Mouse (Mus musculus) limb, embryonic 15.5 days (tissue): Measurements from ENCODE around the gene Ptpra. TPM values are rescaled to one million over a fixed set of nuclear protein-coding genes. Genes with fewer than 3 reads are reported as not detected.
A peak's percentile ranks its signal among the peaks of the same experiment; 100 is the strongest.
"Not testable (repeated sequence)": the region's sequence is repeated elsewhere in the genome, so short reads cannot be mapped to it uniquely, and the experiment has no call there.

Source experiments
- ATAC-seq: fragments of 200-750 bp; cut with Nextera tagmentation; 2 replicates; pipeline ENCODE4 v1.8.0; 2017; ENCODE audit warnings: low read depth, moderate TSS enrichment; ENCODE audit not compliant: insufficient number of reproducible peaks, low FRiP score, low TSS enrichment
- H3K27ac ChIP-seq: fragments of 300-500 bp; sonication (generic); 2 replicates; pipeline ENCODE4 v1.5.1; 2015; ENCODE audit warnings: moderate library complexity, mild to moderate bottlenecking, inconsistent platforms
- H3K27me3 ChIP-seq: fragments of 300-500 bp; sonication (generic); 2 replicates; pipeline ENCODE4 v1.6.1; 2015; ENCODE audit warnings: inconsistent platforms
- H3K36me3 ChIP-seq: fragments of 300-500 bp; sonication (generic); 2 replicates; pipeline ENCODE4 v1.6.1; 2015; ENCODE audit warnings: inconsistent platforms
- H3K4me1 ChIP-seq: fragments of 300-500 bp; sonication (generic); 2 replicates; pipeline ENCODE4 v1.6.1; 2015; ENCODE audit warnings: inconsistent platforms
- H3K4me2 ChIP-seq: fragments of 300-500 bp; sonication (generic); 2 replicates; pipeline ENCODE4 v1.6.1; 2015; ENCODE audit warnings: mild to moderate bottlenecking, inconsistent platforms
- H3K4me3 ChIP-seq: fragments of 300-500 bp; sonication (generic); 2 replicates; pipeline ENCODE4 v1.5.1; 2015; ENCODE audit warnings: mild to moderate bottlenecking, inconsistent platforms
- H3K9ac ChIP-seq: fragments of 300-500 bp; sonication (generic); 2 replicates; pipeline ENCODE4 v1.6.1; 2015; ENCODE audit warnings: inconsistent platforms
- H3K9me3 ChIP-seq: fragments of 300-500 bp; sonication (generic); 2 replicates; pipeline ENCODE4 v1.6.1; 2016; ENCODE audit warnings: inconsistent platforms
- WGBS: fragments of 180-500 bp; shearing (Covaris S2); methylation state at CpG from one replicate; pipeline ENCODE4 v1.1.7; 2015; 5-methylcytosine and 5-hydroxymethylcytosine counted together
- polyA plus RNA-seq: library from polyadenylated mRNA; unstranded; fragments of >200 nt; fragmentation: Nextera tagmentation; extraction: Ambion mirVana; gene quantifications from 2 replicates; pipeline ENCODE4 v1.2.1, GENCODE M21; 2015

The Ptpra gene
- polyA plus RNA-seq, 1 experiment from 2014 or later: 106 TPM

GRCm38 (mm10) chr2:130564983-130565382 lies 114.9 kb downstream of the Ptpra start:
- H3K4me2 ChIP-seq: peak overlapping the region; percentile 80
- ATAC-seq: no peak
- no peaks in the 10 kb centered on the region for H3K27me3 ChIP-seq
- peaks cover 26% of the 10 kb centered on the region for H3K4me1 ChIP-seq
- H3K9ac ChIP-seq: peak overlapping the region; percentile 90; the same call in 1 of the 2 replicates
- 66% methylated on average over 8 of the region's 8 CpGs for WGBS
- no peak overlapping the region for H3K27ac ChIP-seq
- peaks cover 17% of the 10 kb centered on the region for H3K36me3 ChIP-seq
- peak overlapping the region; percentile 86; the same call in 1 of the 2 replicates for H3K4me3 ChIP-seq
- no peaks in the 10 kb centered on the region for H3K9me3 ChIP-seq

- no peak for ATAC-seq
- Histone ChIP-seq H3K9ac (no peak overlapping the region), H3K4me2 (no peak overlapping the region), H3K36me3 (peaks cover 16% of the 10 kb centered on the region), H3K4me3 (no peak overlapping the region), H3K4me1 (peaks cover 18% of the 10 kb centered on the region), H3K27ac (no peak overlapping the region), H3K9me3 (no peaks in the 10 kb centered on the region), H3K27me3 (no peaks in the 10 kb centered on the region)
- 66% methylated on average over 4 of the region's 4 CpGs for WGBS
Observed at GRCm38 (mm10) chr2:130568921-130569320, 118.8 kb downstream of the Ptpra start.

- no peak overlapping the region for H3K9ac ChIP-seq
- peaks cover 11% of the 10 kb centered on the region for H3K4me1 ChIP-seq
- no peak overlapping the region for H3K4me2 ChIP-seq
- ATAC-seq: no peak
- H3K9me3 ChIP-seq: no peaks in the 10 kb centered on the region
- no peak overlapping the region for H3K4me3 ChIP-seq
- H3K27me3 ChIP-seq: peaks cover 5% of the 10 kb centered on the region
- H3K36me3 ChIP-seq: peaks cover 16% of the 10 kb centered on the region
- no peak overlapping the region for H3K27ac ChIP-seq
Observed at GRCm38 (mm10) chr2:130569926-130570325, 119.8 kb downstream of the Ptpra start.

- H3K4me1 ChIP-seq: peaks cover 21% of the 10 kb centered on the region
- 77% methylated on average over 5 of the region's 5 CpGs for WGBS
Observed at GRCm38 (mm10) chr2:130574960-130575359, 124.9 kb downstream of the Ptpra start.

GRCm38 (mm10) chr2:130575873-130576272 lies 125.8 kb downstream of the Ptpra start, which contains the start of gene Oxt:
Gene Oxt, plus strand, starts transcription at chr2:130576173.
- no peaks in the 10 kb centered on the region for H3K9me3 ChIP-seq
- no peak within 1 kb of the TSS for H3K27ac ChIP-seq
- 47% methylated on average over 9 of the region's 9 CpGs for WGBS
- H3K4me3 ChIP-seq: peak within 1 kb of the TSS; percentile 33
- ATAC-seq: no peak
- 0 out of 2 replicates have a peak within 1 kb of the TSS, but pooled peaks have one; percentile 14 for H3K9ac ChIP-seq
- H3K36me3 ChIP-seq: no peaks in the 10 kb centered on the region
- H3K4me1 ChIP-seq: peaks cover 30% of the 10 kb centered on the region
- H3K27me3 ChIP-seq: peaks cover 64% of the 10 kb centered on the region
- H3K4me2 ChIP-seq: peak within 1 kb of the TSS; percentile 55

More at GRCm38 (mm10) chr2:130574960-130575359, 124.9 kb downstream of the Ptpra start:
- H3K27ac ChIP-seq: no peak overlapping the region
- H3K36me3 ChIP-seq: no peaks in the 10 kb centered on the region
- no peaks in the 10 kb centered on the region for H3K9me3 ChIP-seq
- peaks cover 55% of the 10 kb centered on the region for H3K27me3 ChIP-seq
- no peak overlapping the region for H3K4me3 ChIP-seq
- ATAC-seq: no peak
- no peak overlapping the region for H3K9ac ChIP-seq
- H3K4me2 ChIP-seq: no peak overlapping the region

GRCm38 (mm10) chr2:130576564-130576963 lies 126.5 kb downstream of the Ptpra start:
- peaks cover 35% of the 10 kb centered on the region for H3K4me1 ChIP-seq
- WGBS: 3% methylated on average over 30 of the region's 32 CpGs
- H3K9ac ChIP-seq: 0 out of 2 replicates have a peak overlapping the region, but pooled peaks have one; percentile 14
- H3K36me3 ChIP-seq, H3K9me3 ChIP-seq, H3K27ac ChIP-seq, ATAC-seq: not testable (repeated sequence)
- peak overlapping the region; percentile 55 for H3K4me2 ChIP-seq
- peaks cover 71% of the 10 kb centered on the region for H3K27me3 ChIP-seq
- peak overlapping the region; percentile 33 for H3K4me3 ChIP-seq

GRCm38 (mm10) chr2:130577021-130577420 lies 126.9 kb downstream of the Ptpra start:
- Histone ChIP-seq H3K4me2 (peak overlapping the region; percentile 55), H3K9me3 (no peaks in the 10 kb centered on the region), H3K4me3 (peak overlapping the region; percentile 33), H3K4me1 (peaks cover 35% of the 10 kb centered on the region), H3K27ac (no peak overlapping the region), H3K9ac (0 out of 2 replicates have a peak overlapping the region, but pooled peaks have one; percentile 14), H3K36me3 (no peaks in the 10 kb centered on the region), H3K27me3 (peaks cover 75% of the 10 kb centered on the region)
- ATAC-seq: no peak
- WGBS: 8% methylated on average over 9 of the region's 9 CpGs

GRCm38 (mm10) chr2:130577632-130578031 lies 127.6 kb downstream of the Ptpra start:
- peaks cover 82% of the 10 kb centered on the region for H3K27me3 ChIP-seq
- H3K4me1 ChIP-seq: peaks cover 35% of the 10 kb centered on the region
- ATAC-seq: no peak
- 4% methylated on average over 12 of the region's 12 CpGs for WGBS
- no peak overlapping the region for H3K9ac ChIP-seq
- H3K4me2 ChIP-seq: no peak overlapping the region
- H3K9me3 ChIP-seq: no peaks in the 10 kb centered on the region
- no peaks in the 10 kb centered on the region for H3K36me3 ChIP-seq
- no peak overlapping the region for H3K27ac ChIP-seq
- peak overlapping the region; percentile 8; the same call in 1 of the 2 replicates for H3K4me3 ChIP-seq

GRCm38 (mm10) chr2:130578148-130578547 lies 128.1 kb downstream of the Ptpra start:
- H3K27ac ChIP-seq: no peak overlapping the region
- no peaks in the 10 kb centered on the region for H3K9me3 ChIP-seq
- WGBS: 14% methylated on average over 11 of the region's 11 CpGs
- no peak overlapping the region for H3K4me2 ChIP-seq
- no peaks in the 10 kb centered on the region for H3K36me3 ChIP-seq
- no peak overlapping the region for H3K4me3 ChIP-seq
- H3K9ac ChIP-seq: no peak overlapping the region
- peaks cover 87% of the 10 kb centered on the region for H3K27me3 ChIP-seq
- no peak for ATAC-seq
- peaks cover 35% of the 10 kb centered on the region for H3K4me1 ChIP-seq

- no peak overlapping the region for H3K9ac ChIP-seq
- no peak overlapping the region for H3K27ac ChIP-seq
- H3K27me3 ChIP-seq: peaks cover 84% of the 10 kb centered on the region
- 6% methylated on average over 8 of the region's 8 CpGs for WGBS
- H3K4me1 ChIP-seq: peaks cover 35% of the 10 kb centered on the region
- no peak for ATAC-seq
- H3K4me2 ChIP-seq: no peak overlapping the region
- no peak overlapping the region for H3K4me3 ChIP-seq
- no peaks in the 10 kb centered on the region for H3K9me3 ChIP-seq
- H3K36me3 ChIP-seq: no peaks in the 10 kb centered on the region
Observed at GRCm38 (mm10) chr2:130579791-130580190, 129.7 kb downstream of the Ptpra start.

GRCm38 (mm10) chr2:130581201-130581600 lies 131.1 kb downstream of the Ptpra start:
- Histone ChIP-seq H3K9me3 (no peaks in the 10 kb centered on the region), H3K27ac (no peak overlapping the region), H3K4me3 (peak overlapping the region; percentile 39), H3K36me3 (no peaks in the 10 kb centered on the region), H3K4me2 (peak overlapping the region; percentile 71), H3K4me1 (peaks cover 32% of the 10 kb centered on the region), H3K9ac (no peak overlapping the region), H3K27me3 (peaks cover 70% of the 10 kb centered on the region)
- WGBS: 7% methylated on average over 16 of the region's 16 CpGs
- ATAC-seq: no peak

- WGBS: 30% methylated on average over 10 of the region's 10 CpGs
- Histone ChIP-seq H3K4me1 (peaks cover 20% of the 10 kb centered on the region), H3K4me3 (peak within 1 kb of the TSS; percentile 39; the same call in 1 of the 2 replicates), H3K27me3 (peaks cover 57% of the 10 kb centered on the region), H3K9ac (no peak within 1 kb of the TSS), H3K9me3 (no peaks in the 10 kb centered on the region), H3K36me3 (no peaks in the 10 kb centered on the region), H3K4me2 (no peak within 1 kb of the TSS), H3K27ac (no peak within 1 kb of the TSS)
- no peak for ATAC-seq
Observed at GRCm38 (mm10) chr2:130582552-130582951, 132.5 kb downstream of the Ptpra start, which contains the start of gene Avp. Gene Avp, minus strand, starts transcription at chr2:130582554.
